Mouse (Mus musculus): ENCODE data around the gene Qser1.

- TF ChIP-seq POLR2A (IDR thresholded peaks at IDR 0.05; ENCODE audit: insufficient read length, low read depth), result no peak
- no peak for TF ChIP-seq REST (IDR thresholded peaks at IDR 0.05; ENCODE audit: insufficient read depth, insufficient read length)
- no peak for TF ChIP-seq E2F4 (IDR thresholded peaks at IDR 0.05; ENCODE audit: insufficient read depth)
- no peak for TF ChIP-seq POLR2AphosphoS2 (IDR thresholded peaks at IDR 0.05; ENCODE audit: insufficient read length, low read depth)
- TF ChIP-seq MAX (IDR thresholded peaks at IDR 0.05; ENCODE audit: low read depth), result no peak
- TF ChIP-seq MYOD1 (IDR thresholded peaks at IDR 0.05; ENCODE audit: control insufficient read depth in 1 of 3, insufficient read length in 2 of 3, low read depth in 2 of 3), result no peak
- no peak for TF ChIP-seq TCF12 (IDR thresholded peaks at IDR 0.05; ENCODE audit: insufficient read depth, poor library complexity, severe bottlenecking)
- no peak for TF ChIP-seq MYOG (IDR thresholded peaks at IDR 0.05; ENCODE audit: control insufficient read depth in 1 of 3, insufficient read depth in 1 of 3, insufficient read length in 2 of 3, low read depth in 2 of 3)
- TF ChIP-seq USF1 (IDR thresholded peaks at IDR 0.05; ENCODE audit: low read depth), result peak; percentile 23
- no peak for TF ChIP-seq CEBPB (IDR thresholded peaks at IDR 0.05; ENCODE audit: insufficient read depth, poor library complexity, severe bottlenecking)
These were observed 105.7 kb downstream of the Qser1 start for GRCm38 (mm10) chr2:104710670-104711370.
